Mouse (Mus musculus) 3T3-L1 (cell line): ENCODE data around the gene Gm20388.
"Not testable (repeated sequence)": the region's sequence is repeated elsewhere in the genome, so short reads cannot be mapped to it uniquely, and the experiment has no call there.

ENCODE experiments used
- DNase-seq: peaks from one replicate; pipeline ENCODE4 v3.0.0-alpha.2; 2015; ENCODE audit warnings: low read depth, low spot score

Gm20388 gene

GRCm38 (mm10) chr8:123254099-123254885 is 3343.7 kb downstream of the Gm20388 start, which contains the start of the genes Zfp276 and Vps9d1:
TSS of gene Zfp276 (plus strand) at chr8:123254195.
TSS of gene Vps9d1 (minus strand) at chr8:123254348.
- peak; percentile 64 for DNase-seq

- DNase-seq: peak; percentile 52
Measured at GRCm38 (mm10) chr8:123255170-123255569, 3344.5 kb downstream of the Gm20388 start.

GRCm38 (mm10) chr8:123257114-123257513 is 3346.5 kb downstream of the Gm20388 start:
- no peak for DNase-seq

GRCm38 (mm10) chr8:123257593-123257992 is 3347.0 kb downstream of the Gm20388 start:
- DNase-seq: not testable (repeated sequence)

GRCm38 (mm10) chr8:123267926-123268656 is 3357.4 kb downstream of the Gm20388 start:
- DNase-seq: no peak

GRCm38 (mm10) chr8:123271147-123271546 is 3360.5 kb downstream of the Gm20388 start:
- no peak for DNase-seq

GRCm38 (mm10) chr8:123271901-123272300 is 3361.3 kb downstream of the Gm20388 start:
- DNase-seq: no peak

- no peak for DNase-seq
Measured at GRCm38 (mm10) chr8:123274447-123274846, 3363.8 kb downstream of the Gm20388 start.

GRCm38 (mm10) chr8:123275096-123275495 is 3364.5 kb downstream of the Gm20388 start:
- DNase-seq: no peak

- peak; percentile 85 for DNase-seq
Measured at GRCm38 (mm10) chr8:123278445-123278844, 3367.8 kb downstream of the Gm20388 start.

GRCm38 (mm10) chr8:123279828-123280227 is 3369.2 kb downstream of the Gm20388 start:
- no peak for DNase-seq

GRCm38 (mm10) chr8:123280302-123281094 is 3369.9 kb downstream of the Gm20388 start:
- no peak for DNase-seq

- not testable (repeated sequence) for DNase-seq
Measured at GRCm38 (mm10) chr8:123282994-123283393, 3372.4 kb downstream of the Gm20388 start.

- DNase-seq: no peak
Measured at GRCm38 (mm10) chr8:123283991-123284390, 3373.3 kb downstream of the Gm20388 start.

GRCm38 (mm10) chr8:123284493-123284892 is 3373.9 kb downstream of the Gm20388 start:
- DNase-seq: peak; percentile 81

GRCm38 (mm10) chr8:123287362-123287761 is 3376.7 kb downstream of the Gm20388 start:
- DNase-seq: no peak

- peak; percentile 72 for DNase-seq
Measured at GRCm38 (mm10) chr8:123290166-123290565, 3379.5 kb downstream of the Gm20388 start.

GRCm38 (mm10) chr8:123290679-123291078 is 3380.0 kb downstream of the Gm20388 start:
- no peak for DNase-seq

- no peak for DNase-seq
Measured at GRCm38 (mm10) chr8:123291716-123292115, 3381.1 kb downstream of the Gm20388 start.

- DNase-seq: no peak
Measured at GRCm38 (mm10) chr8:123292281-123292680, 3381.6 kb downstream of the Gm20388 start.

GRCm38 (mm10) chr8:123292785-123293184 is 3382.1 kb downstream of the Gm20388 start:
- peak; percentile 73 for DNase-seq

- DNase-seq: no peak
Measured at GRCm38 (mm10) chr8:123298301-123298700, 3387.7 kb downstream of the Gm20388 start.
